Mouse (Mus musculus) left cerebral cortex, adult 11 months (tissue): Measurements from ENCODE around the gene Psmd14.

Source experiments
- DNase-seq: peaks from one replicate; pipeline ENCODE4 v3.0.0; 2022; ENCODE audit warnings: low spot score

Gene Psmd14

GRCm38 (mm10) chr2:61760044-61760443, 48.5 kb downstream of the Psmd14 start:
- no peak for DNase-seq

DNA sequence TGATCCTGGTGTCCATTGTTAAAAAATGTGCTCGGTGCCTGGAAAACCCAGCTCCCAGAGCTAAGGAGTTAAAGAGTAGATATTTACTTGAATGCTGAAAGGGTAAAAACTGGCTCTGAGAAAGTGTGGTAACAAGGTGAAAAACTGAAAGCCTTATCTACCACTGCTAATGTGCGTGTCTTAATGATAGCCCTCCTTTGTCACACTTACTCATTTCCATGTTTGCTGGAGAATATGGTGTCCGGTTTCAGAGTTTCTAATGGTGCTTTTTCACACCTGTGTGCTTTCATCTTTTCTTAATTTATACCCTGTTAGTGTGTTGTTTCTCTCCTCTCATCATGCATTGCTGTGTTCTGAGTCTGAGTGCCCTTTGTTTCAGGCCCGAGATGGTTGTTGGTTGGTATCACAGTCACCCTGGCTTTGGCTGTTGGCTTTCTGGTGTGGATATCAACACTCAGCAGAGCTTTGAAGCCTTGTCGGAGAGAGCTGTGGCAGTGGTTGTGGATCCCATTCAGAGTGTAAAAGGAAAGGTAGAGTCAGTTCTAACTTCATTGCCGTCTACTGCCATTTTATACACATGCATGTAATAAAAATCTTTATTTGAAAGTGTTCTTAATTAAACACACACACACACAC, 53.1 kb downstream of the Psmd14 start:
- no peak for DNase-seq

DNA sequence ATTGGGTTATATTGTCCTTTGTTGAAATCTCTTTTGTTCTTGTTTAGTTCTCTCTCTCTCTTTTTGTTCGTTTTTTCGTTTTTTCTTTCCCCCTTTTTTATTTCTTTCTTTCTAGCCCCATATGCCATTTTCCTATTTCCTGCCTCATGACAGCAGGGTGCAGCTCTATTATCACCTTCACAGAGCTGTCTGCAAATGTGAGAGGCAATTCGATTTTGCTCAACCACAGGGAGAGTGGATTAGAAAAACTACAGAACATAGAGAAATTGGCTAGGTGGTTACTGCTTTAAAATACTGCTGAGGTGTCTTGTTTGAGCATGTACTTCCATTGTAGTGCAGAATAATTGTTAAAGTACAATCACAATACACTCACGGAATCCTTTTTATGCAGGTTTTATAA, 54.0 kb downstream of the Psmd14 start:
- no peak for DNase-seq

DNA sequence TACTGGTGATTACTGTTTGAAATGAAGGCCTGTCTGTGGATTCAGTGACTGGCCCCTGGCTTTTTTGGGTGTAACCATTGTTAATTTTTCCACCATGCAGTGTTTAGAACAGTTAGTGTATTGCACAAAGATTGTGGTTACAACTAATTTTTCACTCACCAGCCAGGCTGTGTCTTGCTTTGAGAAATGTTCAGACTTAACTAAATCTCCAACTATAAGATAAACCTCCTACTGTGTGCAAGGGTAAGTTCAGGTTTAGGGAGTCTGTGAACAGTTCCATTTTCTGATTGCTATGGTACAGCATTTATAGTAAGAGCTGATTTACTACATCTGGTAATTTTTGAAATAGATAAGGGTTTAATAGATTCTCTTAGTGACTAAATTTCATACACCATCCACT, 69.3 kb downstream of the Psmd14 start:
- DNase-seq, result no peak

DNA sequence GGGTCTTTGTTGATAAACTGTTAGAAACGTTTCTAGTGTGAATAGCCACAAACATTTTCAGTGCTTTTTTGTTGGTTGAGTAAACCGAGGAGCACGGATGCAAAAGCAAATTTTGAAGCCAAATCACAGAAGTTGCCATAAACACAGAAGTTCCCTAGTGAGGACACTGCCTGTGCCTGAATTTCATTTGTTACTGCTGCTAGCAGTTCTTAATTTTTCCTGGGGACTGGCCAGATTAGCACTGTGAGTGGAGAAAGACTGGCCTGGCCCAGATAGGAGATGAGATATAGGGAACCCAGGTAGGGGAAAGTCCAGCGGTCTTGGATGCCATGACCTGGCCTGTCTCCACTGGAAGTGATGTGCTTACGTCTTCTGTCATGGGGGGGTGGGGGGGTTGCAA, 83.5 kb downstream of the Psmd14 start:
- DNase-seq, result no peak

GRCm38 (mm10) chr2:61798048-61798447, 86.6 kb downstream of the Psmd14 start:
- no peak for DNase-seq

- no peak for DNase-seq
Measured at GRCm38 (mm10) chr2:61802656-61803251, 91.3 kb downstream of the Psmd14 start, which contains the start of gene Tbr1. Gene Tbr1 (plus strand): TSS chr2:61802930.

- DNase-seq, result no peak
Measured at GRCm38 (mm10) chr2:61803443-61804367, 92.2 kb downstream of the Psmd14 start.

GRCm38 (mm10) chr2:61804382-61804840, 92.9 kb downstream of the Psmd14 start:
- no peak for DNase-seq

DNA sequence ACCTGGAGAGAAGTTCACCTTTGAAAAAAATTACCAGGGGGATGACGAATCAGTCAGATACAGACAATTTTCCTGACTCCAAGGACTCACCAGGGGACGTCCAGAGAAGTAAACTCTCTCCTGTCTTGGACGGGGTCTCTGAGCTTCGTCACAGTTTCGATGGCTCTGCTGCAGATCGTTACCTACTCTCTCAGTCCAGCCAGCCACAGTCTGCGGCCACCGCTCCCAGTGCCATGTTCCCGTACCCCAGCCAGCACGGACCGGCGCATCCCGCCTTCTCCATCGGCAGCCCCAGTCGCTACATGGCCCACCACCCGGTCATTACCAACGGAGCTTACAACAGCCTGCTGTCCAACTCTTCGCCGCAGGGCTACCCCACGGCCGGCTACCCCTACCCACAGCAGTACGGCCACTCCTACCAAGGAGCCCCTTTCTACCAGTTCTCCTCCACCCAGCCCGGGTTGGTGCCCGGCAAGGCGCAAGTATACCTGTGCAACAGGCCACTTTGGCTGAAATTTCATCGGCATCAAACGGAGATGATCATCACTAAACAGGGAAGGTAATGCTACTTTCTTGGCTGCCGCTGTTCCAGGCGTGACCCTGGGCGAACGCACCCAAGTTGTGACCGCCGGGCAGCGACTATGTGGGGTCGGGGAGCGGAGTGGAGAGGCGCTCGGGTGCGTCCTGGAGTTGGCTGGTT, 93.5 kb downstream of the Psmd14 start:
- DNase-seq, result no peak

- DNase-seq, result no peak
Measured at GRCm38 (mm10) chr2:61805541-61806345, 94.2 kb downstream of the Psmd14 start.

DNA sequence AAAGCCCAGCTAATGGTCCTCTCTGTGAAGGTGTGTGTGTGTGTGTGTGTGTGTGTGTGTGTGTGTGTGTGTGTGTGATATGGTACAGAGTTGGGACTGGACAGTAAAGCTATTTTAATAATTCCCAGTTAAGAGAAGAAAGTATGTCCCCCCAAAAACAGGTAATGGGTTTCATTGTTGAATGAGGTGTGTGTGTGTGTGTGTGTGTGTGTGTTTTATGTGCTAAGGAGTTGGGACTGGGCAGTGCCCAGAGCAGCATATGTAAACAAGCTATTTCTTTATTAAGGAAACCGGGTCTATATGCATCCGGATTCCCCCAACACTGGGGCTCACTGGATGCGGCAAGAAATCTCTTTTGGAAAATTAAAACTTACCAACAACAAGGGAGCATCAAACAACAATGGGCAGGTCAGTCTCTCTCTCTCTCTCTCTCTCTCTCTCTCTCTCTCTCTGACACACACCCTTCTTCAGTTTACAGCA, 94.9 kb downstream of the Psmd14 start:
- no peak for DNase-seq

GRCm38 (mm10) chr2:61807151-61807550, 95.7 kb downstream of the Psmd14 start:
- no peak for DNase-seq

GRCm38 (mm10) chr2:61807781-61808180, 96.3 kb downstream of the Psmd14 start:
- DNase-seq, result no peak

DNA sequence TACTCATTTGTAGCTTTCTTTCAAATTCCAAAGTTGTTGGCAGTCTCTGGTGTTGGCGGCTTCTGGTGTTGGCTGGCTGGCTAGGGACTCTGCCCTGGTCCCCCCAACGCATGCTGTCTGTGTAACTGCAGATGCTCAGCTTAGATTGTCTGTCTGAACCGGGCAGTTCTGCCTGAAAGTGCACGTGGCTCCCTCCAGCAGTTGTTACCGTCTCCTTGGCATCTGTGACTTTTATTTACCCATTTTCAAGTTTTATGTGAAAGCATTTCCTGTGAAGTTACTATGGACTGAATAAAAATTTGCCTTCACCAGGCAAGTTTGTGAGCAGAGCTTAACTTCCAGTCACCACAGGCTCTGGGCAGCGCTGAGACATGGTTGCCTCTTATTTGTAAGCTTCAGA, 97.3 kb downstream of the Psmd14 start:
- DNase-seq, result no peak

DNA sequence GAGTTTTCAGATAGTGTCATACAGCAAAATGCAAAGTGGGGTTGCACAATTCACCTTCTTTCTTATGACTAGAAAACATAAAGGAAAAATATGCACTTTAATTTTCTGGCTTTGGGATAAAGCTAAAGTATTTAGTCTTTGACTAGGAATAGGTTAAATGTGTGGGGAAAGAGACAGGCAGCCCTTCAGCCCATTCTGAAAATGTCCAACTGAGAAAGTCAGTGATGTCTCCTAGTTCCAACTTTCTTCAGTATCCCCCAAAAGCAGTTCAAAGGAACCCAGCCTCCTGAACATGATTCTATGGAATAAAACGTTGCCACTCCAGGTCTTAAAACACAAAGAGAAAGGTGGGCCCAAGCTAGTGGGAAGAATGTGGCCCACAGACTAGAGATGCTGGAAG, 97.9 kb downstream of the Psmd14 start:
- no peak for DNase-seq

- DNase-seq, result no peak
Measured at GRCm38 (mm10) chr2:61810751-61811150, 99.3 kb downstream of the Psmd14 start.

DNA sequence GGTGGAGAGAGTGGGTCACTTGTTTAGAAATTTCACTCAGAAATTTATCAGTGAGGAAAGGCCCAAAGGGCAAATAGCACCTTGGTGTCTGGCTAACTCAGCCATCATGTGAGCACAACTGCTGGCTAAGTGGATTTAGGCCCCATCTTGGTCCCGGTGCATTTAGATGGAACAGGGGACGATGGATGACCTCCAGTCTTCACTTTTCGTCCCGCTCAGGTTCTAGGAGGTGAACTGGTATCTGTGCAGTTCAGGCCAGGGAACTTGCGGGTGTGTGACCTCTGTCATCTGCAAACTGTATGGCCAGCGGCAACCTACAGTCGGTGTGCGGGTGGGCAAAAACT, 99.6 kb downstream of the Psmd14 start:
- no peak for DNase-seq

GRCm38 (mm10) chr2:61811507-61812421, 100.3 kb downstream of the Psmd14 start:
- no peak for DNase-seq

DNA sequence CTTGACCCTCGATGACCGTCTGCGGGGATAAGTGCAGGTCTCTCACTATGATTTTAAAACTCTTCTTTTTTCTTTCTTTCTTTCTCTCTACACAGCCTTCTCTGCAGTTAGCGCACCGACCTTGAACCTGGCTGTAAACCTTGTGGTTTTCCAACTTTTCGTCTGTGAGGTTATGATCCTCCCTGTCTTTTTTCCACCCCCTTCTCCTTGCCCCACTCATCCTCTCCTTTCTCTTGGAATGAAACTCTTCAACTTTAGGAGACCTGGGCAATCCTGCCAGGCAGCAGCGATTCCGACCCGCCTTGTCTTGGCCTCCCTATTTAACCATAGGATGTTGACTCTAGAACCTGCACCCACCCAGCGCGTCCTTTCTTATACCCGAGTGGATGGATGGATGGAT, 101.0 kb downstream of the Psmd14 start:
- DNase-seq, result no peak
